Mouse (Mus musculus) neural tube, embryonic 13.5 days (tissue): ENCODE results near the gene Hist2h3c2. TPM values are rescaled to one million over a fixed set of nuclear protein-coding genes. Genes with fewer than 3 reads are reported as not detected.
"Not testable (repeated sequence)": the region's sequence is repeated elsewhere in the genome, so short reads cannot be mapped to it uniquely, and the experiment has no call there.

Source experiments
- ATAC-seq: fragments of 200-750 bp; cut with Nextera tagmentation; 2 replicates; pipeline ENCODE4 v1.8.0; 2017; ENCODE audit warnings: low read depth, mild to moderate bottlenecking, moderate TSS enrichment, moderate library complexity
- H3K27ac ChIP-seq: fragments of 300-500 bp; sonication (generic); replicated peaks from 2 replicates; pipeline ENCODE4 v1.5.1; 2015; ENCODE audit warnings: moderate library complexity, mild to moderate bottlenecking, inconsistent platforms
- H3K27me3 ChIP-seq: fragments of 300-500 bp; sonication (generic); 2 replicates; pipeline ENCODE4 v1.6.1; 2015; ENCODE audit warnings: mild to moderate bottlenecking, inconsistent platforms
- H3K36me3 ChIP-seq: fragments of 300-500 bp; sonication (generic); 2 replicates; pipeline ENCODE4 v1.6.1; 2015; ENCODE audit warnings: mild to moderate bottlenecking, inconsistent platforms
- H3K4me1 ChIP-seq: fragments of 300-500 bp; sonication (generic); replicated peaks from 2 replicates; pipeline ENCODE4 v1.6.1; 2015; ENCODE audit warnings: inconsistent platforms
- H3K4me2 ChIP-seq: fragments of 300-500 bp; sonication (generic); 2 replicates; pipeline ENCODE4 v1.6.1; 2015; ENCODE audit warnings: inconsistent platforms, mild to moderate bottlenecking, moderate library complexity
- H3K4me3 ChIP-seq: fragments of 300-500 bp; sonication (generic); 2 replicates; pipeline ENCODE4 v1.5.1; 2015; ENCODE audit warnings: mild to moderate bottlenecking, inconsistent platforms
- H3K9ac ChIP-seq: fragments of 300-500 bp; sonication (generic); 2 replicates; pipeline ENCODE4 v1.6.1; 2015; ENCODE audit warnings: moderate library complexity, mild to moderate bottlenecking, inconsistent platforms
- H3K9me3 ChIP-seq: fragments of 300-500 bp; sonication (generic); 2 replicates; pipeline ENCODE4 v1.6.1; 2016; ENCODE audit warnings: inconsistent platforms
- WGBS: fragments of 180-500 bp; shearing (Covaris S2); methylation state at CpG from one replicate; pipeline ENCODE4 v1.1.7; 2015; 5-methylcytosine and 5-hydroxymethylcytosine counted together
- polyA plus RNA-seq: library from polyadenylated mRNA; unstranded; fragments of >200 nt; fragmentation: Nextera tagmentation; extraction: Ambion mirVana; gene quantifications from 2 replicates; pipeline ENCODE4 v1.2.1, GENCODE M21; 2015

Hist2h3c2 gene
- polyA plus RNA-seq, 1 experiment from 2014 or later = 2.6 TPM

DNA sequence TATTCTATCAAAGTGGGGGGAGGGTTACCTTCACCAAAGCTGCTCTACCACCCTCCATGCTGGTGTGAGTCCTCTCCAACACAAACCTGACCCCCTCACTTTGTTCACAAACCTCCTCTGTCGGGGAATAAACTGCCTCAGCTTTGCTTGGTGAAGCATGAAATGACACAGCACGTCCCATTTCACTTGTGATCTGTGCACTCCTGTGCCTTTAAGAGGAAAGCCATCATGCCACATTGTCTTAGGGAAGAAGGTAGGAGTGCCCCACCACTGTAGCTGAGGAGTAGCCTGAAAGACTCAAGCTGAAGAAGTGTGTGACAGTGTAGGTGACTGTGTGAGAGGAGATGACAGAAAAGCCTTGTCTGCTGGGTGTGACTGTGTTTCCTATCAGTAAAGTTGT, 13.5 kb downstream of the Hist2h3c2 start:
- Histone ChIP-seq H3K4me2 (no peak overlapping the region), H3K4me1 (peaks cover 37% of the 10 kb centered on the region), H3K9ac (peak overlapping the region; percentile 27; the same call in 1 of the 2 replicates), H3K9me3 (no peaks in the 10 kb centered on the region), H3K27ac (no peak overlapping the region), H3K4me3 (no peak overlapping the region), H3K27me3 (no peaks in the 10 kb centered on the region), H3K36me3 (no peaks in the 10 kb centered on the region)
- ATAC-seq = no peak
- WGBS = 14% methylated on average over 2 of the region's 2 CpGs

DNA sequence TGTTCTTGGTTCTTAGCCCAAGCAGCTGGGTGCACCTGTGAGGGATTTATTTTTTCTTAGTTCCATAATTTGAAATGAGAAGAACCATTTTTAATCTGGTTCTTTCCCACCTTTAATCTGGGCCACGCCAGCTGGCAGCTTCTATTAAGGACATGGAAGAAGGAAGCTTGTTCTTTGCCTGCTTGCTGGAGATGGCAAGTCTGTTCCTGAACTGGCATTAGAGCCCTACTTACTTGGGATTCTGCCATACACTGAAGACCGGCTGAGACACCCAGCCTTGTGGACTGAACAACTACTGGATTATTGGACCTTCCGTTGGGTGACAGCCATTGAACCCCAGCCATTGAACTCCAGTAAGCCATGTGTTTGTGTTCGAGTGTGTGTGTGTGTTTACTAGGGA, 16.2 kb downstream of the Hist2h3c2 start:
- 88% methylated on average over 4 of the region's 4 CpGs for WGBS
- no peak for ATAC-seq
- Histone ChIP-seq H3K4me1 (peaks cover 45% of the 10 kb centered on the region), H3K27ac (no peak overlapping the region), H3K36me3 (no peaks in the 10 kb centered on the region), H3K4me3 (no peak overlapping the region), H3K9me3 (no peaks in the 10 kb centered on the region), H3K27me3 (no peaks in the 10 kb centered on the region), H3K9ac (no peak overlapping the region), H3K4me2 (peak overlapping the region; percentile 91)

DNA sequence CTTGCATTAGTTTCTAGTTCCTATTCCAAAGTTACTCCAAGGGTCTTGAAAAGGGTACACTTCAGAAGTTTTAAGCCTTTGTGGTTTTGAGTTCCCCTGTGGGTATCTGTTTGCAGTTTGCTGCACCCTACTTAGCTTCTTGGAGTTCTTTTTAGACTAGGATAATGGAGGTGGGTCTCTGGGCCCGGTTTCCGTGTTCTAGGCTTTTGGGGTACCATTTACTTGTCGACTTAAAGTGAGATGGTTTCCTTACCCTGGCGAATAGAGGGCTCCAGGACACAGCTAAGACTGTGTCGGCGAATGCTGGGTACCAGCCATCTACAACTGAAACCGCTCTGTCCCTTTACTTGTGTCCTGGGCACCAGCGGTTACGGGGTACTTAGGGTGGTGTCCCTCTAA, 17.3 kb downstream of the Hist2h3c2 start:
- peak overlapping the region; percentile 85 for H3K9ac ChIP-seq
- H3K27ac ChIP-seq = peak overlapping the region; percentile 98
- H3K36me3 ChIP-seq = no peaks in the 10 kb centered on the region
- H3K4me2 ChIP-seq = peak overlapping the region; percentile 91
- H3K4me3 ChIP-seq = peak overlapping the region; percentile 66
- no peaks in the 10 kb centered on the region for H3K27me3 ChIP-seq
- peaks cover 45% of the 10 kb centered on the region for H3K4me1 ChIP-seq
- ATAC-seq = no peak
- 20% methylated on average over 9 of the region's 9 CpGs for WGBS
- H3K9me3 ChIP-seq = no peaks in the 10 kb centered on the region

DNA sequence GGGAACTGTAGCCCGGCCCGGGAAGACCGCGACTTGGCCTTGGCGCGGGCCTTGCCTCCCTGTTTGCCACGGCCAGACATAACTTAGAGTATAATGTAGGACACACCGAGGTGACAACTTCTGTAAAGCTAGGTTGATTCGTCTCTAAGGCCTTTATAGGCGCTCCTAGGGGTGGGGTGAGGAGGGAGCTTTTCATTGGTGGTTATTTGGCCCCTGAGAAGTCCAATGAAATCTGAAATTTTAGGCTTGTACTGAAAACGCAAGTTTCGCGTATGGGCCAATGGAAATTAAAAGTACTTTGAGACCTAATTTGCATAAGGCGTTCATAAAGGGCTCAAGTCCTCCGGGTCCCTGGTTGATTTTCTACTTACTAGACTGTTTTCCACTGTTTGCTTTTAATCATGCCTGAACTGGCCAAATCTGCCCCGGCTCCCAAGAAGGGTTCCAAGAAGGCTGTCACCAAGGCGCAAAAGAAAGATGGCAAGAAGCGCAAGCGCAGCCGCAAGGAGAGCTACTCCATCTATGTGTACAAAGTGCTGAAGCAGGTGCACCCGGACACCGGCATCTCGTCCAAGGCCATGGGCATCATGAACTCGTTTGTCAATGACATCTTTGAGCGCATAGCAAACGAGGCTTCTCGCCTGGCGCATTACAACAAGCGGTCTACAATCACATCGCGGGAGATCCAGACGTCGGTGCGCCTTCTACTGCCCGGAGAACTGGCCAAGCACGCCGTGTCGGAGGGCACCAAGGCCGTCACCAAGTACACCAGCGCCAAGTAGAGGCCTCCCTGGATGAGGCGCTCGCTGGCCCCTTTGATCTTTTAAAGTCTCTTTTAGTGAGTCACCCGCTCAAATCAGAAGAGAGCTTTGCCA, 17.9 kb downstream of the Hist2h3c2 start, which contains the start of the genes Hist2h2ac and Hist2h2be:
Hist2h2ac (minus strand) TSS at position 116 of the 875 bp plus-strand sequence.
Hist2h2be (plus strand) TSS at position 355 of the 875 bp plus-strand sequence.
- H3K4me1 ChIP-seq = peaks cover 45% of the 10 kb centered on the region
- H3K4me2 ChIP-seq = peak within 1 kb of the TSS; percentile 91
- WGBS = under 1% methylated on average over 43 of the region's 43 CpGs
- peak within 1 kb of the TSS; percentile 66 for H3K4me3 ChIP-seq
- H3K27me3 ChIP-seq = no peaks in the 10 kb centered on the region
- peak within 1 kb of the TSS; percentile 85 for H3K9ac ChIP-seq
- H3K9me3 ChIP-seq = no peaks in the 10 kb centered on the region
- peak; percentile 71 for ATAC-seq
- no peaks in the 10 kb centered on the region for H3K36me3 ChIP-seq
- peak within 1 kb of the TSS; percentile 98 for H3K27ac ChIP-seq

DNA sequence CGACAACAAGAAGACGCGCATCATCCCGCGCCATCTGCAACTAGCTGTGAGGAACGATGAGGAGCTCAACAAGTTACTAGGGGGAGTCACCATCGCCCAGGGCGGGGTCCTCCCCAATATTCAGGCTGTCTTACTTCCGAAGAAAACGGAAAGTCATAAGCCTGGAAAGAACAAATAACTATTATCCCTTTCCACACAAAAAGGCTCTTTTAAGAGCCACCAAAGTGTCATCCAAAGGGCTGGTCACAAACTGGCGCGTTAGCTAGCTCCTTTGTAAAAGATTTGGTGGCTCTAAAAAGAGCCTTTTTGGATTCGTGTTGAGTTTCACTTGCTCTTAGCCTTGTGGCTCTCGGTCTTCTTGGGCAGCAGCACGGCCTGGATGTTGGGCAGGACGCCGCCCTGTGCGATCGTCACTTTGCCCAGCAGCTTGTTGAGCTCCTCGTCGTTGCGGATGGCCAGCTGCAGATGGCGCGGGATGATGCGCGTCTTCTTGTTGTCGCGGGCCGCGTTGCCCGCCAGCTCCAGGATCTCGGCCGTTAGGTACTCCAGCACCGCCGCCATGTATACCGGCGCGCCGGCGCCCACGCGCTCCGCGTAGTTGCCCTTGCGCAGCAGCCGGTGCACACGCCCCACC, 18.7 kb downstream of the Hist2h3c2 start:
- peak overlapping the region; percentile 66 for H3K4me3 ChIP-seq
- H3K27me3 ChIP-seq, ATAC-seq, H3K36me3 ChIP-seq, H3K9me3 ChIP-seq: not testable (repeated sequence)
- H3K27ac ChIP-seq = peak overlapping the region; percentile 98
- H3K9ac ChIP-seq = peak overlapping the region; percentile 85
- 1% methylated on average over 32 of the region's 47 CpGs for WGBS
- H3K4me1 ChIP-seq = peaks cover 40% of the 10 kb centered on the region
- peak overlapping the region; percentile 91 for H3K4me2 ChIP-seq

DNA sequence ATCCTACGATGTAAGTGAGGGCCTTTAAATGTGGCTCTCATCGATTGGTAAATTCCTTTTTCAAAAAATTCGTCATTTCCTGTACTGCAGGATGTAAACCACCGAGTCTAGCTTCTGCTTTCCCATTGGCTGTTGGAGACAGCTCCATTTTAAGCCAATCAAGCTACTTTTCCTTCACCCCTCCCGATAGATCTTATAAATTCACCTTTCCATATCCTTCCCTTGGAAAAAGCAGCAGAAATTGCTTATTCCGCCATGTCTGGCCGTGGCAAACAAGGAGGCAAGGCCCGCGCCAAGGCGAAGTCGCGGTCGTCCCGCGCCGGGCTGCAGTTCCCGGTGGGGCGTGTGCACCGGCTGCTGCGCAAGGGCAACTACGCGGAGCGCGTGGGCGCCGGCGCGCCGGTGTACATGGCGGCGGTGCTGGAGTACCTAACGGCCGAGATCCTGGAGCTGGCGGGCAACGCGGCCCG, 19.2 kb downstream of the Hist2h3c2 start, which contains the start of the genes Bola1 and Hist2h2ab:
Bola1 (minus strand) TSS at position 49 of the 470 bp plus-strand sequence.
Hist2h2ab (plus strand) TSS at position 205 of the 470 bp plus-strand sequence.
- peak; percentile 93 for ATAC-seq
- peaks cover 40% of the 10 kb centered on the region for H3K4me1 ChIP-seq
- peak within 1 kb of the TSS; percentile 85 for H3K9ac ChIP-seq
- peak within 1 kb of the TSS; percentile 91 for H3K4me2 ChIP-seq
- H3K27ac ChIP-seq = peak within 1 kb of the TSS; percentile 98
- H3K27me3 ChIP-seq = no peaks in the 10 kb centered on the region
- H3K36me3 ChIP-seq = no peaks in the 10 kb centered on the region
- WGBS = under 1% methylated on average over 37 of the region's 37 CpGs
- no peaks in the 10 kb centered on the region for H3K9me3 ChIP-seq
- peak within 1 kb of the TSS; percentile 66 for H3K4me3 ChIP-seq

DNA sequence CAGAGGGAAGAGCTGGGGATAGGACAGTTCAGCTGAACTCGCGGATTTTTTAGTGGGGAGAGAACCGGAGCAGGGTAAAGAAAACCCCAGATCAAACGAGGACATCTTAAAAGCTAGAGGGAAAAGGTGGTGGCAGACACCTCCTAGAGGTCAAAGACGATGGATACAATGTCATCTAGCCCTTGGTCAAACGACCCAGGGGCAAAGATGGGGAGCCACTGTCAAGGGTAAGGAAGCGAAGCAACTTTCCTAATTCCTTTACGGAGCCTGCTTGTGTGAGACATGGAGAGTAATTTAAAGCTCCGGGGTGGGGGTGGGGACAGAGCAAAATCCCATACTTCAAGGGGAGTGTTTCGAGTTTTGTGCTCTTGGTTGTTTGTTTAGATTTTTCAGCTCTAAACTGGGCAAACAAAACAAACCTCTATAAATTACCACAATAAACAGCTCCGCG, 19.7 kb downstream of the Hist2h3c2 start:
- Histone ChIP-seq H3K4me3 (peak overlapping the region; percentile 66), H3K4me1 (peaks cover 38% of the 10 kb centered on the region), H3K9ac (peak overlapping the region; percentile 85), H3K36me3 (no peaks in the 10 kb centered on the region), H3K27ac (peak overlapping the region; percentile 98), H3K9me3 (no peaks in the 10 kb centered on the region), H3K27me3 (no peaks in the 10 kb centered on the region), H3K4me2 (peak overlapping the region; percentile 91)
- 0% methylated on average over 12 of the region's 12 CpGs for WGBS
- ATAC-seq = peak; percentile 41

DNA sequence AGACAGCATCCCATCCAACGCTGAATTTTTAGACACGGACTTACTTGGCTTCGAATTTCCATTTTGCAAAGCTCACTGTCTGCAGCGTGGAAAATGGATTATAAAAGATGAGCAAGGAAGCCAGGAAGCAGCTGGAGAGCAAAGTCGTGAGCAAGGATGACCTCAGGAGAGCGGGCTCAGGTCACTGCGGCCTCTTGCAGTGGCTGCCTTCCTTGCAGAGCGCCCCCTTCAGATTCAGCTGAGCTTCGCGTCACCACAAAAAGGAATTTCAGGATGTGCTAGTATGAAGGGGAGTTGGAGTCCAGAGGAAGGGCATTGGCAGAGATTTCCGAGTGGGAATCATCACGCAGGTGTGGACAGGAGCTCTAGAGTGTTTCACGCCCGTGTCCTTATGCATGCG, 29.7 kb downstream of the Hist2h3c2 start:
- no peak overlapping the region for H3K27ac ChIP-seq
- H3K9me3 ChIP-seq = no peaks in the 10 kb centered on the region
- no peak overlapping the region for H3K4me2 ChIP-seq
- H3K4me3 ChIP-seq = no peak overlapping the region
- WGBS = 31% methylated on average over 15 of the region's 15 CpGs
- no peaks in the 10 kb centered on the region for H3K27me3 ChIP-seq
- no peak overlapping the region for H3K9ac ChIP-seq
- H3K36me3 ChIP-seq = no peaks in the 10 kb centered on the region
- no peak for ATAC-seq
- no peaks in the 10 kb centered on the region for H3K4me1 ChIP-seq

DNA sequence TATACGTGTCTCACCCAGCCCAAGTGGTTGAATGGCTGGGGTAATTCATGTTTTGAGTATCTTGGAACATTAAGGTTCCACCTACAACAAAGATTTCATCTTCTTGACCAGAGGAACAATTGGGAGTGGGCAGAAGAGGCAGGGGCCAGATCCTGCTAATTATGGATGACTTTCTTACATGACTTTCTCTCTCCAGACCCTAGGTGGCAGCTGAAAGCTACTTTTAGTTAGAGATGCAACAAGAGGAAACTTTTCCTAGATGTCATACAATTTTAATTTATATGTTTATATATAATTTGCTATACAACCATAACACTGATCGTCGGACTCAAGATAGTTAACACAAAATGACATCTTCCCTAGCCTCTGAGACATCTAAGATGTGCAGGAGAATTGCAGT, 31.1 kb downstream of the Hist2h3c2 start:
- H3K4me2 ChIP-seq = no peak overlapping the region
- H3K27ac ChIP-seq = no peak overlapping the region
- H3K4me1 ChIP-seq = no peaks in the 10 kb centered on the region
- no peak for ATAC-seq
- H3K36me3 ChIP-seq = no peaks in the 10 kb centered on the region
- H3K9ac ChIP-seq = no peak overlapping the region
- no peaks in the 10 kb centered on the region for H3K9me3 ChIP-seq
- no peak overlapping the region for H3K4me3 ChIP-seq
- no peaks in the 10 kb centered on the region for H3K27me3 ChIP-seq
- WGBS = 89% methylated on average over 3 of the region's 3 CpGs

DNA sequence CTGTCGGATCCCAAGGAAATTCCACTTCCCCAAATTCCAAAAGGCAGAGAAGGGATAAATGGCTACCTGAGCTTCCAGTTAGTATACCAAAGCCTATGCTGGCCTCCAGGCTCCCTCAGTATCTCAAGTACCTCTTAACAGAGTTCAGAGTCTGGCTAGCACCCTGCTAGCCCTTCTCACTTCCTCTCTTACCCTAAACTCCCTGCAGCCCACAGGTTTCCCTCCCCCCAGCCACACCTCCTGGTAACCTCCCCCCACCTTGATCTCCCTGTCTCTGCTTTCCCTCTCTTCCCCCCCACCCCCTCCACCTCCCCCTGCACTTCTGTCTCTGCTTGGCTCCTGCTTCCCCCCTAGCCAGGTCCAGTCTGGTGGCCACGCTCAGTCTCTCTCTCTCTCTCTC, 39.2 kb downstream of the Hist2h3c2 start:
- H3K4me2 ChIP-seq = no peak overlapping the region
- WGBS = 67% methylated on average over 2 of the region's 2 CpGs
- no peak overlapping the region for H3K27ac ChIP-seq
- H3K9ac ChIP-seq = no peak overlapping the region
- no peaks in the 10 kb centered on the region for H3K27me3 ChIP-seq
- H3K4me3 ChIP-seq = no peak overlapping the region
- no peak for ATAC-seq
- H3K4me1 ChIP-seq = peaks cover 18% of the 10 kb centered on the region
- no peaks in the 10 kb centered on the region for H3K9me3 ChIP-seq
- H3K36me3 ChIP-seq = peaks cover 6% of the 10 kb centered on the region

DNA sequence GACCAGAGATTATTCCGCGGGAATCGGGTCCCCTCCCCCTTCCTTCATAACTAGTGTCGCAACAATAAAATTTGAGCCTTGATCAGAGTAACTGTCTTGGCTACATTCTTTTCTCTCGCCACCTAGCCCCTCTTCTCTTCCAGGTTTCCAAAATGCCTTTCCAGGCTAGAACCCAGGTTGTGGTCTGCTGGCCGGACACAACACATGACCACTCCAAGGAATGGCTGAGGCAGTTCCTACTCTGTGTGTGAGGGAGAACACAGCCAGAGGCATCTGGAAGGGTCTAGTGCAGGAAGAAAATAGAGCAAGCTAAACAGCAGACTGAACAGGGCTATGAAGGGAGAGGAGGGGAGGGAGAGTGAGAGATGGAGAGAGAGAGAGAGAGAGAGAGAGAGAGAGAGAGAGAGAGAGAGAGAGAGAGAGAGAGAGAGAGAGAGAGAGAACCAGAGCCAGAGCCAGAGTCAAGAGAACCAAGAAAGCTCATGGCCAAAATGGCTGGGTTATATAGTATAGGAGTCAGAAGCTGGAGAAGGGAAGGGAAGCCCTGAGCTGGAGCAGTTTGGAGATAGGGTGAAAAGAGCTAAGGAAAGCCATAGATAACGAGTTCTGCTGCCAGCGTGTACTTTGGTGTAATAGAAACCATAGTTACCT, 40.2 kb downstream of the Hist2h3c2 start:
- H3K9ac ChIP-seq, H3K9me3 ChIP-seq, H3K27me3 ChIP-seq, H3K4me3 ChIP-seq, H3K27ac ChIP-seq, ATAC-seq: not testable (repeated sequence)
- H3K4me1 ChIP-seq = peaks cover 18% of the 10 kb centered on the region
- peak overlapping the region; percentile 82 for H3K4me2 ChIP-seq
- H3K36me3 ChIP-seq = peaks cover 16% of the 10 kb centered on the region
- WGBS = 27% methylated on average over 7 of the region's 8 CpGs
